Mouse (Mus musculus): ENCODE results near the gene Sh2d6. TPM values are rescaled to one million over a fixed set of nuclear protein-coding genes. Genes with fewer than 3 reads are reported as not detected.
"Not testable (repeated sequence)": the region's sequence is repeated elsewhere in the genome, so short reads cannot be mapped to it uniquely, and the experiment has no call there.

Sh2d6 gene
- polyA plus RNA-seq, 1 experiment = 76.8 TPM

GRCm38 (mm10) chr6:72535165-72535564 lies 13.7 kb upstream of the Sh2d6 start:
- H3K27me3 ChIP-seq (ENCODE audit: control insufficient read depth, insufficient read depth, low read length) = no peaks in the 10 kb centered on the region
- no peaks in the 10 kb centered on the region for H3K36me3 ChIP-seq (ENCODE audit: control insufficient read depth, insufficient read depth, low read length)
- H3K4me1 ChIP-seq (ENCODE audit: control insufficient read depth, insufficient read depth, low read length) = peaks cover 10% of the 10 kb centered on the region
- TF ChIP-seq CTCF (IDR thresholded peaks at IDR 0.05; ENCODE audit: control insufficient read depth, insufficient read depth, insufficient replicate concordance, low read depth, low read length) (peak; percentile 85; the same call in 1 of the 2 replicates), POLR2A (IDR thresholded peaks at IDR 0.05; ENCODE audit: control insufficient read depth, low read depth, low read length) (no peak)
- H3K4me3 ChIP-seq (ENCODE audit: control insufficient read depth, low read depth, low read length) = peak overlapping the region; percentile 51; the same call in 1 of the 2 replicates
- H3K27ac ChIP-seq (ENCODE audit: control insufficient read depth, insufficient read depth, low read depth, low read length) = no peak overlapping the region

DNA sequence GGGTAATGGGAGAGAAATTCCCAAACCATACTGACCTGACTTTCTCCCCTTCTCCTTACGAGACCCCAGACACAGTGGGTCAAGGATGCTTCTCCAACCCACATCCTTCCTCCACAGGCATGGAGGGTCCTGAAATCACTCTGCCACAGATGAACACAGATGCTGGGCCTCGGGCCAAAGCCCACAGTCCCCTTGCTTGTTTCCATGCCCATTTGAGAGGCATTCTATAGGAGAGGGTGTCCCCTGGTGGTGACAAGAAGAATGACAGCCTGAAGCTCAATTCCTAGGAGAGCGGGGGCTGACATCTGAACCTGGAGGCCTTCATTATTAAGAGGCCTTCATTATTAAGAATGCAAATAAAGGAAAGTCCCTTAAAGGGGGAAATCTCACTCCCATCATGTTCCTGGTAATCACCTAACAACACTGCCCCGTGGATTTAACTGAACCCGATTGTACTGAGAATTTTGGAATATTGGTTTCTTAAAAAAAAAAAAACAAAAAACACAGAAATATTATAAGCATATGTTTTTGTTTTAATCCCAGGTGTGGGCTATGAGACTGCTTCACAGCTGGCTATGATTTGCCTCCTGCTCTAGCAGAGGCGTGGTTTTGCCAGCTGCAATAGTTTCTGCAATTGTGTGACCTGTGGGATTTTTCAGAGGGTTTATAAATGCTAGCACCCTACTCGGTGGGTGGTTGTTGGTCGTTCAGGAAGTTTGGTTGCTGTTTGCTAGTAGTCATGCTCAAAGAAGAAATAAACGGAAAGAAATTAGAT lies 12.7 kb upstream of the Sh2d6 start:
- peaks cover 10% of the 10 kb centered on the region for H3K4me1 ChIP-seq (ENCODE audit: control insufficient read depth, insufficient read depth, low read length)
- H3K27me3 ChIP-seq (ENCODE audit: control insufficient read depth, insufficient read depth, low read length) = no peaks in the 10 kb centered on the region
- TF ChIP-seq POLR2A (IDR thresholded peaks at IDR 0.05; ENCODE audit: control insufficient read depth, low read depth, low read length) (no peak), CTCF (IDR thresholded peaks at IDR 0.05; ENCODE audit: control insufficient read depth, insufficient read depth, insufficient replicate concordance, low read depth, low read length) (peak; percentile 74; the same call in 1 of the 2 replicates)
- no peak overlapping the region for H3K4me3 ChIP-seq (ENCODE audit: control insufficient read depth, low read depth, low read length)
- no peak overlapping the region for H3K27ac ChIP-seq (ENCODE audit: control insufficient read depth, insufficient read depth, low read depth, low read length)
- H3K36me3 ChIP-seq (ENCODE audit: control insufficient read depth, insufficient read depth, low read length) = no peaks in the 10 kb centered on the region

DNA sequence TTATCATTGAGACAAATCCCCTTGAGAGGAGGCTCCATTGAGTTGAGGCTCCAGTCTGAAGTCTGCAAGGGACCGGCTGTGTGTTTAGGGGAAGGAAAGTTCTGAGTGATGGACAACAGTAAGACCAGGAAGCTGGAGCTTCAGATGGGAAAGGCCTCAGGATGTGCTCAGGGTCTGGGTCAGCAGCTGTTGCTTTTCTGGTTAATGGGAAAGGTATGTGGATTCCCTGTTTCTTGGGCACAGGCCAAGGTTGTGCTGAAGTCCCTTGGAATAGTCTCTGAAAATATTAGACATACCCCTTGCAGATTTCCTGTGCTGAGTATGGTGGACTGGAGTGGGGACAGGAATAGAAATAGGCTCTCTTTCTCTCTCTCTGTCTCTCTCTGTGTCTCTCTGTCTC lies 12.0 kb upstream of the Sh2d6 start:
- H3K4me1 ChIP-seq (ENCODE audit: control insufficient read depth, insufficient read depth, low read length); H3K27ac ChIP-seq (ENCODE audit: control insufficient read depth, insufficient read depth, low read depth, low read length); H3K27me3 ChIP-seq (ENCODE audit: control insufficient read depth, insufficient read depth, low read length); H3K36me3 ChIP-seq (ENCODE audit: control insufficient read depth, insufficient read depth, low read length); H3K4me3 ChIP-seq (ENCODE audit: control insufficient read depth, low read depth, low read length): not testable (repeated sequence)

GRCm38 (mm10) chr6:72532580-72532979 lies 11.1 kb upstream of the Sh2d6 start:
- Histone ChIP-seq H3K27me3 (ENCODE audit: control insufficient read depth, insufficient read depth, low read length) (no peaks in the 10 kb centered on the region), H3K4me1 (ENCODE audit: control insufficient read depth, insufficient read depth, low read length) (peaks cover 3% of the 10 kb centered on the region; the same call in 1 of the 2 replicates), H3K4me3 (ENCODE audit: control insufficient read depth, low read depth, low read length) (no peak overlapping the region), H3K27ac (ENCODE audit: control insufficient read depth, insufficient read depth, low read depth, low read length) (no peak overlapping the region), H3K36me3 (ENCODE audit: control insufficient read depth, insufficient read depth, low read length) (no peaks in the 10 kb centered on the region)
- TF ChIP-seq POLR2A (IDR thresholded peaks at IDR 0.05; ENCODE audit: control insufficient read depth, low read depth, low read length) (no peak), CTCF (IDR thresholded peaks at IDR 0.05; ENCODE audit: control insufficient read depth, insufficient read depth, insufficient replicate concordance, low read depth, low read length) (no peak)

GRCm38 (mm10) chr6:72528410-72529151 lies 7.1 kb upstream of the Sh2d6 start:
- TF ChIP-seq CTCF (IDR thresholded peaks at IDR 0.05; ENCODE audit: control insufficient read depth, insufficient read depth, insufficient replicate concordance, low read depth, low read length) (no peak), POLR2A (IDR thresholded peaks at IDR 0.05; ENCODE audit: control insufficient read depth, low read depth, low read length) (0 out of 2 replicates have a peak, but pooled peaks have one; percentile 22)
- H3K27ac ChIP-seq (ENCODE audit: control insufficient read depth, insufficient read depth, low read depth, low read length) = peak overlapping the region; percentile 47
- H3K36me3 ChIP-seq (ENCODE audit: control insufficient read depth, insufficient read depth, low read length) = no peaks in the 10 kb centered on the region
- no peak overlapping the region for H3K4me3 ChIP-seq (ENCODE audit: control insufficient read depth, low read depth, low read length)
- H3K27me3 ChIP-seq (ENCODE audit: control insufficient read depth, insufficient read depth, low read length) = no peaks in the 10 kb centered on the region
- H3K4me1 ChIP-seq (ENCODE audit: control insufficient read depth, insufficient read depth, low read length) = no peaks in the 10 kb centered on the region

- Histone ChIP-seq H3K4me3 (ENCODE audit: control insufficient read depth, low read depth, low read length) (no peak overlapping the region), H3K4me1 (ENCODE audit: control insufficient read depth, insufficient read depth, low read length) (no peaks in the 10 kb centered on the region), H3K27me3 (ENCODE audit: control insufficient read depth, insufficient read depth, low read length) (no peaks in the 10 kb centered on the region), H3K27ac (ENCODE audit: control insufficient read depth, insufficient read depth, low read depth, low read length) (peak overlapping the region; percentile 32; the same call in 1 of the 2 replicates), H3K36me3 (ENCODE audit: control insufficient read depth, insufficient read depth, low read length) (no peaks in the 10 kb centered on the region)
- TF ChIP-seq POLR2A (IDR thresholded peaks at IDR 0.05; ENCODE audit: control insufficient read depth, low read depth, low read length) (no peak), CTCF (IDR thresholded peaks at IDR 0.05; ENCODE audit: control insufficient read depth, insufficient read depth, insufficient replicate concordance, low read depth, low read length) (no peak)
These were observed 5.6 kb upstream of the Sh2d6 start for GRCm38 (mm10) chr6:72527070-72527469.

- TF ChIP-seq CTCF (IDR thresholded peaks at IDR 0.05; ENCODE audit: control insufficient read depth, insufficient read depth, insufficient replicate concordance, low read depth, low read length) = no peak
- no peak for TF ChIP-seq POLR2A (IDR thresholded peaks at IDR 0.05; ENCODE audit: control insufficient read depth, low read depth, low read length)
- Histone ChIP-seq H3K4me1 (ENCODE audit: control insufficient read depth, insufficient read depth, low read length) (peaks cover 17% of the 10 kb centered on the region), H3K27me3 (ENCODE audit: control insufficient read depth, insufficient read depth, low read length) (no peaks in the 10 kb centered on the region), H3K36me3 (ENCODE audit: control insufficient read depth, insufficient read depth, low read length) (no peaks in the 10 kb centered on the region), H3K4me3 (ENCODE audit: control insufficient read depth, low read depth, low read length) (no peak overlapping the region), H3K27ac (ENCODE audit: control insufficient read depth, insufficient read depth, low read depth, low read length) (no peak overlapping the region)
These were observed 2.7 kb upstream of the Sh2d6 start for GRCm38 (mm10) chr6:72524160-72524559.

Measured in testis, adult 2 months (tissue).